Mouse (Mus musculus) MEL (cell line): ENCODE data around the gene Parm1.

Experiments used
- CHD2 ChIP-seq: IDR thresholded peaks from 2 replicates; pipeline ENCODE4 v1.6.1; 2011; ENCODE audit warnings: low read length, improper control_type of control experiment
- CTCF ChIP-seq, 3 experiments: IDR thresholded peaks in 2 of 3; conservative IDR thresholded peaks in 1 of 3; 2 replicates each; pipeline ENCODE4 v1.5.1; 2011 to 2012; ENCODE audit warnings: low read length in 3 of 3, low read depth in 2 of 3, mild to moderate bottlenecking in 2 of 3, improper control_type of control experiment in 1 of 3, inconsistent platforms in 1 of 3, mixed read lengths in 1 of 3, moderate library complexity in 1 of 3; ENCODE audit not compliant: control insufficient read depth in 1 of 3, insufficient read depth in 1 of 3, poor library complexity in 1 of 3, severe bottlenecking in 1 of 3
- ELF1 ChIP-seq: IDR thresholded peaks from 2 replicates; pipeline ENCODE4 v1.6.1; 2014; ENCODE audit warnings: low read depth, mild to moderate bottlenecking, inconsistent platforms, low read length, improper control_type of control experiment, moderate library complexity
- EP300 ChIP-seq, 2 experiments: IDR thresholded peaks; 2 replicates each; pipeline ENCODE4 v1.6.1; 2011; ENCODE audit warnings: improper control_type of control experiment in 2 of 2, low read length in 2 of 2, low read depth in 1 of 2, mild to moderate bottlenecking in 1 of 2
- KAT2A ChIP-seq: conservative IDR thresholded peaks from 2 replicates; pipeline ENCODE4 v1.6.1; 2012; ENCODE audit warnings: low read depth, low read length, improper control_type of control experiment, inconsistent platforms
- MAX ChIP-seq: IDR thresholded peaks from 2 replicates; pipeline ENCODE4 v1.6.1; 2011; ENCODE audit warnings: low read length, improper control_type of control experiment
- MAZ ChIP-seq: IDR thresholded peaks from 2 replicates; pipeline ENCODE4 v1.6.1; 2012; ENCODE audit warnings: low read depth, mild to moderate bottlenecking, inconsistent platforms, low read length, improper control_type of control experiment
- MEF2A ChIP-seq: IDR thresholded peaks from 2 replicates; pipeline ENCODE4 v1.6.1; 2014; ENCODE audit warnings: low read depth, mild to moderate bottlenecking, inconsistent platforms, low read length, improper control_type of control experiment; ENCODE audit not compliant: poor library complexity, insufficient replicate concordance, severe bottlenecking; ENCODE audit errors: extremely low read depth
- MXI1 ChIP-seq: IDR thresholded peaks from 2 replicates; pipeline ENCODE4 v1.6.1; 2011; ENCODE audit warnings: mild to moderate bottlenecking, low read depth, low read length, improper control_type of control experiment
- NELFE ChIP-seq: IDR thresholded peaks from 2 replicates; pipeline ENCODE4 v1.6.1; 2011; ENCODE audit warnings: low read depth, low read length, improper control_type of control experiment
- POLR2A ChIP-seq, 2 experiments: IDR thresholded peaks; 2 replicates each; pipeline ENCODE4 v1.6.1; 2011 to 2012; ENCODE audit warnings: low read length in 2 of 2, mild to moderate bottlenecking in 2 of 2, control low read depth in 1 of 2, improper control_type of control experiment in 1 of 2, low read depth in 1 of 2, moderate library complexity in 1 of 2; ENCODE audit not compliant: control insufficient read depth in 1 of 2, insufficient read depth in 1 of 2, poor library complexity in 1 of 2
- RCOR1 ChIP-seq: IDR thresholded peaks from 2 replicates; pipeline ENCODE4 v1.6.1; 2012; ENCODE audit warnings: low read depth, mild to moderate bottlenecking, inconsistent platforms, low read length, improper control_type of control experiment
- ZKSCAN1 ChIP-seq: IDR thresholded peaks from 2 replicates; pipeline ENCODE4 v1.6.1; 2012; ENCODE audit warnings: low read depth, mild to moderate bottlenecking, inconsistent platforms, low read length, improper control_type of control experiment, moderate library complexity
- ZMIZ1 ChIP-seq: IDR thresholded peaks from 2 replicates; pipeline ENCODE4 v1.6.1; 2012; ENCODE audit warnings: low read depth, mild to moderate bottlenecking, inconsistent platforms, low read length, improper control_type of control experiment, moderate library complexity

GRCm38 (mm10) chr5:91565458-91565857 is 48.0 kb downstream of the Parm1 start:
- TF ChIP-seq CTCF (IDR thresholded peaks at IDR 0.05 in 2 of 3, conservative IDR thresholded peaks at IDR 0.05 in 1 of 3; ENCODE audit: control insufficient read depth in 1 of 3, insufficient read depth in 1 of 3, low read depth in 2 of 3, low read length in 3 of 3, poor library complexity in 1 of 3, severe bottlenecking in 1 of 3) (no peak), POLR2A (IDR thresholded peaks at IDR 0.05; ENCODE audit: control insufficient read depth in 1 of 2, insufficient read depth in 1 of 2, low read depth in 1 of 2, low read length in 2 of 2, poor library complexity in 1 of 2) (no peak), MAX (no peak), ZMIZ1 (no peak), KAT2A (no peak), MEF2A (no peak), EP300 (IDR thresholded peaks at IDR 0.05; ENCODE audit: low read depth in 1 of 2, low read length in 2 of 2) (no peak), NELFE (no peak), MAZ (no peak), MXI1 (no peak), ZKSCAN1 (no peak), ELF1 (no peak), CHD2 (no peak), RCOR1 (no peak)
